Mouse (Mus musculus): Measurements from ENCODE around the gene Tomt. TPM values are rescaled to one million over a fixed set of nuclear protein-coding genes. Genes with fewer than 3 reads are reported as not detected.

Gene Tomt
- polyA plus RNA-seq, 1 experiment from 2014 or later, result 0.50 TPM

DNA sequence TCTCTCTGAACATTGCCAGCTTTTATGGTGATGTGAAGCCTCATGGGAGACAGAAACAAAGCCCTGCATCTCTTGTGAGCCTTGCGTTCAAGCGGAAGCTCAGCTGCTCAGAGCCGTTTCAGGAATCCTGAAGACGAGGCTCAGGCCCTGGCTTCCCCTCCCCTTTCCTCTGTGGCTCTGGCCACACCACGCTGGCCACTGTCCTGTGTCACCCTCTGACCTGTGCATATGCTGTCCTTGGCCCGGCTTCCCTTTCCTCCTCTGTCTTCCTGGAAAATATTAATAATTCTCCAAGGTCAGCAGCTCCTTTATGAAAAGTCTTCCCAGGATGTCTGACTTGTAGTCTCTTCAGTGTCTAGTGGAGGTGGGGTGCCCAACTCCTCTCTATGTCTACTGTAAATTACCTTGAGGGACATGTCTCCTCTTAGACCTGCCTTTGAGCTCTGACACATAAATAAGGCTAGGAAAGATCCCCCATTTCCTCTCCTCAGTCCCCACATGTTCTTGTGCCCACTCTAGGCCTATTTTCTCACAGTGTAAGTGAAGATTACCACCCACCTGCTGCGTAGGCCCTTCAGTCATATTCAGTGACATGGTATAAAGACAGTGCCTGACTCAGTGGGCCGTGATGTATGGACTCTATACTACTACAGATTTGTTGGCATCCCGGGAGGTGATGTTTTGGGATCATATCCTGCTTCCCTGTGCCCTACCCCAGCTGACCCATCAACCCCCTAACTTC, 23.6 kb downstream of the Tomt start:
- in situ Hi-C loops (cut with MboI; ENCODE audit: low pct_unique_long_range_greater_than_20kb), result no loop called here
- H3K27me3 ChIP-seq, result no peaks in the 10 kb centered on the region
- DNase-seq (ENCODE audit: low read depth, low spot score), result no peak
- TF ChIP-seq CTCF (IDR thresholded peaks at IDR 0.05), result no peak
- ATAC-seq, result no peak
- POLR2A ChIA-PET, result interaction anchor here (0.6 kb wide), 1 partner anchor 21 kb away, joined by 3 read pairs; no protein-coding TSS in a partner anchor
- CTCF ChIA-PET, result interaction anchor here (1.0 to 1.9 kb wide), 3 partner anchors 10 to 16 kb away, joined by 3 to 7 read pairs (median 3); partner anchors contain the start of gene Folr1

DNA sequence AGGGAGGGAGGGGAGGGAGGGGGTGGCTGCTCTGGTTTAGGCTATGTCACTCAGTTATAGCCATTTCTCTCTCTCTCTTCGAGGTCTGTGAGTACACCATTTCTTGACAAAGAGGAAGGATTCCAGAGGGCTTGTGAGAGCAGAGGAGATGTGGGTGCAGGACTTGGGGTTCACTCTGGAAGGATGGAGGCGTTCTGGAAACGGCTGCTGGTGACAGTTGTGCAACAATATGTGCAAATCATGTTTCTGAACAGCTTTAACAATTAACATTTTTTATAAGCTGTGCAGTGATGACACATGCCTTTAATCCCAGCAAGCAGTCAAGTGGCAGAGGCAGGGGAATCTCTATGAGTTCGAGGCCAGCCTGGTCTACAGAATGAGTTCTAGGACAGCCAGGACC, 25.3 kb downstream of the Tomt start:
- no peak for ATAC-seq
- in situ Hi-C loops (cut with MboI; ENCODE audit: low pct_unique_long_range_greater_than_20kb), result no loop called here
- DNase-seq (ENCODE audit: low read depth, low spot score), result no peak
- CTCF ChIA-PET, result interaction anchor here (1.2 kb wide), 1 partner anchor 10 kb away, joined by 3 read pairs; no protein-coding TSS in a partner anchor
- TF ChIP-seq CTCF (IDR thresholded peaks at IDR 0.05), result no peak
- H3K27me3 ChIP-seq, result no peaks in the 10 kb centered on the region
- POLR2A ChIA-PET, result no interaction called here

DNA sequence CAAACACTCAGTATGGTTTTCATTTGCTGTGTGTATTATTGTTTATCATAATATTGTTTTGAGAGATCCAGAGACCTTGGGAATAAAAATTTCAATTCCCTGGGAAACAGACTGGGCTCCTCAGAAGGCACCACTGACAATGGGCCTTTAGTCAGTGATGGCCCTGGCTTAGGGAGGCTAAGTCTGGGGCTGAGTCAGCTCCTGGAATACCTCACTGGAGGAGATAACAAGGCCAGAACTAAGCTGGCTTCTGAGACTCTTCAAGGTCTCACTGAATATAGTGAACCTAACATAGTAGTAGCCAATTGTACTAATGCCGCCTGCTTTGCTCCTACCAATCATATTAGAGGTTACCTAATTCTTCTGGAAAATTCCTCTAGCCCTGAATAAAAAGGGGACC, 30.2 kb downstream of the Tomt start:
- H3K27me3 ChIP-seq, result no peaks in the 10 kb centered on the region
- POLR2A ChIA-PET, result no interaction called here
- no peak for TF ChIP-seq CTCF (IDR thresholded peaks at IDR 0.05)
- in situ Hi-C loops (cut with MboI; ENCODE audit: low pct_unique_long_range_greater_than_20kb), result no loop called here
- CTCF ChIA-PET, result interaction anchor here (1.4 kb wide), 1 partner anchor 10 kb away, joined by 4 read pairs; no protein-coding TSS in a partner anchor
- DNase-seq (ENCODE audit: low read depth, low spot score), result no peak
- ATAC-seq, result no peak

DNA sequence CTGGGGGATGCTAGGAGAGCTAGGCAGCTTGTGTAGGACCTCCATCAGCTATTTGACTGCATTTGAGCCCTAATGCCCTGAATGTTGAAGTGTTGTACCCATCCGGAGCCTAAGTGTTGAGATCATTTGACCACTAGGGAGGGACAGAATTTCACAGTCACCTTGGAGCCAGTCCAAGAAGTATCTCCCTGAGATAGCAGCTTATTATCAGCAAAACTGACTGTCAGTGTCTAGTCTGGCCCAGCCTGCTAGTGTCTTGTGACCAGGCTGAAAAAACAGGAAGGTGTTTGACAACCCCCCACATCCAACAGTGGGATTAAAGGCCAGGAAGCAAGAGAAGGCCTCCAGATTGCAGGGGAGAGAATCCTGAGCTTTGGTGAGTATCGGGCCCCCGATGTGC, 34.9 kb downstream of the Tomt start:
- ChIA-PET CTCF (interaction anchor here (0.6 to 2.5 kb wide), 4 partner anchors 9 to 36 kb away, joined by 3 to 7 read pairs (median 4); no protein-coding TSS in a partner anchor), POLR2A (interaction anchor here (1.3 kb wide), 1 partner anchor 33 kb away, joined by 4 read pairs; the partner anchor contains the start of gene Inppl1)
- DNase-seq (ENCODE audit: low read depth, low spot score) (no peak), ATAC-seq (no peak)
- H3K27me3 ChIP-seq, result no peaks in the 10 kb centered on the region
- no peak for TF ChIP-seq CTCF (IDR thresholded peaks at IDR 0.05)
- in situ Hi-C loops (cut with MboI; ENCODE audit: low pct_unique_long_range_greater_than_20kb), result no loop called here

DNA sequence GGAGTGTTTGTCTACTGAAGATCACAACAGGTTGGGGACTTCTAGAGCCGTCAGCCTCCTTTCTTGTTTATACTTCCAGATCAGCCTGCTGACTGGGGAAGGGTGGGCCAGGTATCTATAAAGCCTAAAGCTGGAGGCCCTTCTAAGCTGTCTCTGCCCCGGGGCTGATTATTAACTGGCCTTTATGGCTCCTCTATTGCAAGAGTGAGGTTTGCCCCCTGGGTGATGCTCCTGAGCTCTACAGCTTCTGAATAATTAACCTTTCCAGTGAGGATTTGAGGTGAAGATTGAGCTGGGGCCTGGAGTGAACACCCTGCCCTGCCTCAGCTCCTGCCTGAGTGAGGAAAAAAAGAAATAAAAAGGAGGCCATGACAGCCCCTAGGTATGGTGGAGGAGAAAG, 35.5 kb downstream of the Tomt start, which contains the start of gene Folr1:
Gene Folr1 (minus strand): TSS at position 160 of the 400 bp plus-strand sequence.
- ATAC-seq, result no peak
- ChIA-PET POLR2A (interaction anchor here (1.3 kb wide), 1 partner anchor 32 kb away, joined by 4 read pairs; the partner anchor contains the start of gene Inppl1), CTCF (interaction anchor here (0.9 to 2.5 kb wide), 3 partner anchors 12 to 37 kb away, joined by 3 to 7 read pairs (median 4); no protein-coding TSS in a partner anchor)
- in situ Hi-C loops (cut with MboI; ENCODE audit: low pct_unique_long_range_greater_than_20kb), result no loop called here
- TF ChIP-seq CTCF (IDR thresholded peaks at IDR 0.05), result no peak
- no peaks in the 10 kb centered on the region for H3K27me3 ChIP-seq
- DNase-seq (ENCODE audit: low read depth, low spot score), result no peak

DNA sequence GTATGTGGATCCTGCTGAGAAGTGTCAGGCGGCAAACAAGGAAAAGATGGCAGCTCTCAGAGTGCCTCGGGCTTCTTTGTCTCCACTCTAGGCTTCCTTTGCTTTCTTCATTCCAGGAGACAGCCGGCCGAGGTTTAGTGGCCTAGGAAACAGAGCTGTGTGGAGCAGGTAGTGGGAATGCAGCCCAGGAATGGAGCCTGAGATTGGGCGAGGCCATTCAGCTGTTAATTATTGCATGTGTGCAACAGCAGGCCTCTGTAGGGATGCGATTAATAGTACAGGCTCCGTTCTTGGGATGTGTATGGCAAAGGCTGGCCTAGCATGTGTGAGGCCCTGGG, 37.0 kb downstream of the Tomt start:
- CTCF ChIA-PET, result interaction anchor here (1.0 to 2.5 kb wide), 2 partner anchors 13 to 27 kb away, joined by 3 to 7 read pairs; no protein-coding TSS in a partner anchor
- no peak for ATAC-seq
- DNase-seq (ENCODE audit: low read depth, low spot score), result no peak
- POLR2A ChIA-PET, result interaction anchor here (0.9 to 1.0 kb wide), 3 partner anchors 16 to 31 kb away, joined by 3 to 4 read pairs (median 3); partner anchors contain the start of gene Inppl1
- in situ Hi-C loops (cut with MboI; ENCODE audit: low pct_unique_long_range_greater_than_20kb), result no loop called here
- no peak for TF ChIP-seq CTCF (IDR thresholded peaks at IDR 0.05)
- H3K27me3 ChIP-seq, result no peaks in the 10 kb centered on the region

DNA sequence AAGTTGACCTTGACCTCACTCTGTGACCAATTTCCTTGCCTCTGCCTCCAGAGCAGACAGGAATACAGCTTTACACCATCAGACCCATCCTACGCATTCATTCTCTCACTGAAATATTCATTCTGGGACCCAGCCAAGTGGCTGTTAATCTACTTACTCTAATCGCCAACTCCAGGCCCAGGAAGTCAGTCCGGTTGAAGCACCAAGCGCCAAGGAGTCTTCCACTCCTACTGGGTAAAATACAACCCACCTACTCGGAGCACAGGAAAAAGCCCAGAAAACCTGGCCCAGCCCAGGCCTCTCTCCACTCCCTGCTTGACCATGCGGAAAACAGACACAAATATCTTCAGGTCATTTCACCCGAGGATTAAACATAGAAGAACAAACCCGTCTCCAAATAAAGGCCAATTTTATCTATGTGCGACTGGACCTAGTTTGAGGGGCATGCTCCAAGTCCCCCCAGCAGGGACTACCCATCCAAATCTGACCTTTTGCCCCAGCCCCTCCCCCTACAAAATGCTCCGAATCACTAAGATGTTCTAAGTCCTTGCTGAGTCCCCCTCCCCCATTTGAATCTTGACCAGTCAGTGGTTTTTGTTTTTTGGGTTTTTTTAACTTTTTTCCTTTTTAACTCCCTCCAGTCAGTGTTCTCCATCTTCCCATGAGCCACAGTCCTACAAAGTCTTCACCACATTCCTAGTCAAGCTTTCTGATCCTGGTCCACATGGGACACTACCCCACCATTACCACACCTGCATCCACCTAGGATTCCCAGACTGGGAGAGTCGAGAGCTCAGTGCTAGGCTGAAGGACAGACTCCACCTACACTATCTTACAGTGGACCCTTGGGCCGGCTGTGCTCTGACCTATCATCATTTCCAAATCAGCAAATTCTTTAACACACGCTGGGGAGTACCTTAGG, 37.7 kb downstream of the Tomt start:
- ATAC-seq (no peak), DNase-seq (ENCODE audit: low read depth, low spot score) (no peak)
- POLR2A ChIA-PET, result interaction anchor here (0.9 to 1.0 kb wide), 3 partner anchors 17 to 31 kb away, joined by 3 to 4 read pairs (median 3); partner anchors contain the start of gene Inppl1
- in situ Hi-C loops (cut with MboI; ENCODE audit: low pct_unique_long_range_greater_than_20kb), result no loop called here
- H3K27me3 ChIP-seq, result no peaks in the 10 kb centered on the region
- no peak for TF ChIP-seq CTCF (IDR thresholded peaks at IDR 0.05)
- CTCF ChIA-PET, result interaction anchor here (1.0 kb wide), 1 partner anchor 28 kb away, joined by 3 read pairs; no protein-coding TSS in a partner anchor

DNA sequence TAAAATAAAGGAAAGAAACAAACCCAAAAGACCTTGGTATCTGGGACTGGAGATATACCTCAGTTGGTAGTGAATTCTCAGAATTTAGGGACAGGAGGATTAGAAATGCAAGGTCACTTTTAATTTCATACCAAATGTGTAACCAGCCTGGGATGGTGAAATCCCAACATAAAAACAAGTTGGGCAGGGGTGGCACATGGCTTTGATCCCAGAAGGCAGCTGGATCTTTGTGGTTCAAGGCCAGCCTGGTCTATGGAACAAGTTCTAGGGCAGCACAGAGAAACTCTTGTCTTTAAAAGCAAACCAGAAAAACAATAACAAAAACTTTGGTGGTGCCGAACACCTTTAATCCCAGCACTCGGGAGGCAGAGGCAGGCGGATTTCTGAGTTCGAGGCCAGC, 38.7 kb downstream of the Tomt start:
- CTCF ChIA-PET, result interaction anchor here (0.9 to 1.2 kb wide), 3 partner anchors 9 to 15 kb away, joined by 3 to 4 read pairs (median 3); no protein-coding TSS in a partner anchor
- no peak for DNase-seq (ENCODE audit: low read depth, low spot score)
- TF ChIP-seq CTCF (IDR thresholded peaks at IDR 0.05), result no peak
- no peak for ATAC-seq
- in situ Hi-C loops (cut with MboI; ENCODE audit: low pct_unique_long_range_greater_than_20kb), result no loop called here
- no peaks in the 10 kb centered on the region for H3K27me3 ChIP-seq
- POLR2A ChIA-PET, result interaction anchor here (0.6 to 0.7 kb wide), 2 partner anchors 25 to 98 kb away, joined by 3 read pairs; no protein-coding TSS in a partner anchor

DNA sequence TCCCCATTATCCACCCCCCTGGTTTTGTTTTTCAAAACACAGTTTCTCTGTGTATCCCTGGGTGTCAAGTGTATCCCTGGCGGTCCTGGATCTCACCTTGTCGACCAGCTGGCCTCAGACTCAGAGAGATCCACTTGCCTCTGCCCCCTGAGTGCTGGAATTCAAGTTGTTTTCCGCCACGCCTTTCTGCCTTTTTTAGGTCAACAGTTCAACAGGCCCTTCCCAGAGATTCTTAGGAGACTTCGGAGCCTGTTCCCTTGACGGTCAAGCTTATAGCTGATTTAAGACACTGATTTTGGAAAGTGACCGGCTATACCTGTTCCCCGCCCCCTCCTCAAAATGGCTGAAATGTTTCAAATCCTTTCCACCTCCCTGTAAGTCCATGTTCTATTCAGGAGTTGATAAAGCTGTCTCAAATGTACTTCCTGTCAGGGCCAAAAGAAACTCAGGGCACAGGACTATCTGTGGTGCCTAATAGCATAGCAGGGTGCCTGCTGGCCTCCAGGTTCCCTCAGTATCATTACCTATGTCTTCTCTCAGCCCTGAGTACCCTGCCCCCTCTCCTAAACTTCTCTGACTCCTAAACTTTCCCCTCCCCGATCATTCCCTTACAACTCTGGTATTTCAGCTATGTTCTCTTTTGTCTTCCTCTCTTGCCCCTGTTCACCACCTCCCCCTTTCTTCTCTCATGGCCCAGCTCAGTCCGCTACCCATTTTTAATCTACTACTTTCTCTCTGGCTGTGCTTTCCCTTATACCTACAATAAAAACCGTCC, 39.5 kb downstream of the Tomt start:
- no peak for TF ChIP-seq CTCF (IDR thresholded peaks at IDR 0.05)
- DNase-seq (ENCODE audit: low read depth, low spot score) (no peak), ATAC-seq (no peak)
- ChIA-PET POLR2A (interaction anchor here (0.6 kb wide), 1 partner anchor 98 kb away, joined by 3 read pairs; no protein-coding TSS in a partner anchor), CTCF (interaction anchor here (0.9 to 1.2 kb wide), 3 partner anchors 8 to 15 kb away, joined by 3 to 4 read pairs (median 3); no protein-coding TSS in a partner anchor)
- no peaks in the 10 kb centered on the region for H3K27me3 ChIP-seq
- in situ Hi-C loops (cut with MboI; ENCODE audit: low pct_unique_long_range_greater_than_20kb), result no loop called here

All from Patski (cell line).